Mouse (Mus musculus): ENCODE measurements at regions not wholly inside any gene's neighbourhood (a gene's known extent, or its start where the extent isn't known, plus 50 kb on each side); places are given as distances from the start of the nearest gene placed in this dataset.
A peak's percentile ranks its signal among the peaks of the same experiment; 100 is the strongest.

DNA sequence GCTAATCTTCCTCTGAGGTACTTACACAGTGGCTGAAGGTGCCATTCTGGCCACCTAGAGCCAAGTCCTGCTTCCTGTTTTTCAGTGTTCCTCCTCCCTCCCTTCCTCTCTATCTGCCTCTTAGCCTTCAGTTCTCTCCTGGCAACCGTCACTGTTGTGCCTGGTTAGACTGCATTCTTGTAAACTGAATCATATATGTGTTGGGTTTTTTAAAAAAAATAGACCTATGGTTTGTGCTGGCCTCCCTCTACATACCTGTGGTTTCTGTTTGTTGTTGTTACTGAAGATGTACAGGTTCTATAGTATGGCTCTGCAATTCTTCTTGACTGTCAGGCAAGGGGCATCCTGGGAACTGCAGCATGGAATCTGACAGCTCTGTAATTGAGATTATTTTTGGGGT lies 112.5 kb upstream of the Lhx5 start:
- DNase-seq, result no peak

DNA sequence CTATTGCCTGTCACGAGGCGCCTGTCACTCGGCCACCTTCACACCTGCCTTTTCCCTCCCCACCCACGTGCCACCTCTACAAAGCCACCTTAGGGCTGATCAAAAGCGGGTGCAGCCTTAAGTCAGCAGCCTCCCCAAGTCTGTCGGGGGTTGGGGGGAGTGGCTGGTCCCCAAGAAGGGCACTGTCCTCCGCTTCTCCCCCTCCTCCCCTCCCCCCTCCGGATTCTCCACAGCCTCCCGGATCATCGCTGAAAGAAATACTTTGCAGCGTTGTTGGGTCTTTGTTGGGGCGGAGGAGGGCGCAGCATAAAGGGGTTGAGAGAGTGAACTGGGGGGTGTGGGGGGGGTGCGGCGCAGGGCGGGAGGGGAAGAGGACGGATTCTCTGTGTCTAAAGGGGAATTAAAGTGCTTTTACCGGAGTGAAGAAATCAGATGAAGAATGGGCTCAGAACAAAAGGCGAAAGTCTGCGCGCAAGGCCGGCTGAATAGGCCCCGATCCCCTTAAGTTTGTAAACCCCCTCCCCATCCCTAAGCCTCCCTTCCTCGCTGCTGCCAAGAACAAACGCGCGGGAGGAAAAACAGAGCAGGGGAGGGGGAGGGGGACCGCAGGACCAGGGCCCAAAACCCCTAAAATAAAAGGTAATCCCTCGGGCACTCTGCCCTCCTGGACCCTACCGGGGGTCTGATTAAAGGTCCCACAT lies 109.3 kb upstream of the Lhx5 start:
- no peak for DNase-seq

- DNase-seq, result no peak
Measured at GRCm38 (mm10) chr5:120322732-120323316, 108.7 kb upstream of the Lhx5 start.

DNA sequence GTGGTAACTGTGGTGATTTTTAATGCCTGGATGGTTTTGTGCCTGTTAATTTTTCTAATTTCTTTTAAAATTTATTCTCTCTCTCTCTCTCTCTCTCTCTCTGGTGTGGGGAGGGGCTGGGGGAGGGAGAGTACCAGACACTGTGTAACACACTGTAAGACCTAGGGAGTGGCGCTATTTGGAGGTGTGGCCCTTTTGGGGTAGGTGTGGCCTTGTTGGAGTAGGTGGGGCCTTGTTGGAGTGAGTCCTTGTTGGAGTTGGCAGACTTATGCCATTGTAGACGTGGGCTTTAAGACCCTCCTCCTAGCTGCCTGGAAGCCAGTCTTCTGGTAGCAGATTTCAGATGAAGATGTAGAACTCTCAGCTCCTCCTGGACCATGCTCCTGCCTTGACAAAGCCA lies 107.4 kb upstream of the Lhx5 start:
- no peak for DNase-seq

DNA sequence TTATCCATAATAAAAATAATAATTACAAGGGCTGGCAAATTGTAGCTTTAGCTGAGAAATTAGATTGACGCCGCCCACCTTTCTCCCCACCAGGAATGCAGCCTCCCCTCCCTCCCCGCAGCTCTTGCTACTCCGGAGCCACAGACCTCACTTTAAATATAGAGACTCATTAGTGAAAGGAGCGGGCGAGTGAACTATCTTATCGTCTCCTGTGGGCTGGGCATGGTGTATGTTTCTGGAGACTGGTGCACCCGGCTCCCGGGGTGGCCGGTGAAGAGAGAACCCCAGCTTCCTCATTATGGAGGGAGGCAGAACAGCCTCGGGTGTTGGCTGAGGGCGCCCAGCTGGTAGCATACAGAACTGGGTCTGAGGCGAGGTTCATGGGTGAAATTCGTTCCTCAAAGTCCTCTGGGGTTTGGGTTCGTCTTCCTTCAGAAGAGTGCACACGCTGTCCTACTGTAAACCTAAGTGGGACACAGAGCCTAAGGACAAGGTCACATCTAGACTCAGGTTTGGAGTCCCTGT lies 106.1 kb upstream of the Lhx5 start:
- DNase-seq, result peak; percentile 32 to 69

DNA sequence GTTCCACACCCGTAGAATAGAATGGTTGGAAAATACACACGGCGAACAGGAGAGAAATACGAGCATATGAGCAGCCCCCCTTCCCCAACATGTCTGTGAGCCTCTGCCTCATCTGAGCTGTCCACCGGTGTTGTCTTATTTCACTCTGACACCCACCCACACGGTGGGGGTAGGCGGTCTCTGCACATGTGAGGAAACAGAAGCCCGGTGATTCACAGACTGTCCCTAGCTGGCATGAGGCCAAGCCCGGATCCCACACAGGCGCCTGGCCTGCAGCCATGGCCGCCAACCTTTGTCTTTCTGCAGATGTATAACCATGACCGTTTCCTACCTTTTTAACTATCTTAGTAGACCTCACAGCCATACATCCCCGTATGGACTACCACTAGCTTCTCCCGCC lies 99.5 kb upstream of the Lhx5 start:
- DNase-seq, result no peak

DNA sequence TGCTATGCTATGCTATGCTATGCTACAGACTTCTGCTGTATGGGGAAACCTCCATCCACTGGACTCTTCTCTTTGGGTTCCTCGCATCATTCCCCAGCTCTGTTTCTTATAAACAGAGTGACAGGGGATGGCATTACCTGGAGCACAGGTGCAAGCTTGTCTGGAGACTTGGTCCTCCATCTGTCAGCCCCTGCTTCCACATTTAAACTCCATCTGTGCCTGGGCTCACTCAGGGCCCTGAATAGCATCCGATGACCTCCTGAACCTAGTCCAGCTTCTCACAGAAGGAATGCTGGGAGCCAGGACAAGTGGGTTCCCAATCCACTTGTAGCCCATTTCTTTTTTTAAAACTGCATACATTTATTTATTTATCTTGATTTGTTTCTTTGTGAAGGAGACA lies 92.3 kb upstream of the Lhx5 start:
- DNase-seq, result no peak

- no peak for DNase-seq
Measured at GRCm38 (mm10) chr5:120340696-120341231, 90.7 kb upstream of the Lhx5 start.

DNA sequence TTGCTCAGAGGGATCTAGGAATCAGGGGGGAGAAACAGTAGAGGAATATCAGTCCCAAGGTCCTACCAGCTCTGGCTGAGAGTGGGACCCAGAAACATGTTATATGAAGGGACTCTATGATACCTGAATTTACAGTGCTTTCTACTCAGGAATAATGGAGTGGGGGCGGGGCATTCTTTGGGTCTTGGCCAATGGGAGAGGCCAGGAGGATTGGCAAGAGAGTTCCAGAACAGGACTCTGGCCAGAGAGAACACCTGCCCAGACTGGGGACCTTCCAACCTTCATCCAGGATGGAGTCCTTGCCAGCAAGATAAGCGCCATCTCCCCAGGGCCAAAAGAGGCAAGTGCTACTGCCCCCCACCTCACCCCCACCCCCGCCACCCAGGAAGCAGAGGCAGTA lies 81.0 kb upstream of the Lhx5 start:
- no peak for DNase-seq

DNA sequence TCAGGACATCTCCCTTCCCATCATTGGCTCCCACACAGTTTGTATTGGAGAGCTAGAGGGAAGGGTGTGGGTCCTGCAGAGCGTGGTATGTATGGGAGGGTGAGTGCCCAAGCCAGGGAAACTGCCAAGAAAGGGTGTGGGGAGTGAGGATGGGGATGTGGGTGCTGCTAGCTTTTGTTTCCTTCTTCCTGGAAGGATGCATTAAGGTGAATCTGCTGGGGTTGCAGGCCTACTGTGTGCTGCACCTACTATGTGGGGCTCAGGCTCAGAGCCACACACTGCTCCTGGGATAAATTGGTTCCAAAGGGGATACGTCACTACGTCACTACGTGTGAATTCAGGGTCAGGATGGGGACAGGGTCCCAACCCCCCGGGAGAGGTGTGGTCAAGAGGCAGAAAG lies 79.7 kb upstream of the Lhx5 start:
- DNase-seq, result no peak

DNA sequence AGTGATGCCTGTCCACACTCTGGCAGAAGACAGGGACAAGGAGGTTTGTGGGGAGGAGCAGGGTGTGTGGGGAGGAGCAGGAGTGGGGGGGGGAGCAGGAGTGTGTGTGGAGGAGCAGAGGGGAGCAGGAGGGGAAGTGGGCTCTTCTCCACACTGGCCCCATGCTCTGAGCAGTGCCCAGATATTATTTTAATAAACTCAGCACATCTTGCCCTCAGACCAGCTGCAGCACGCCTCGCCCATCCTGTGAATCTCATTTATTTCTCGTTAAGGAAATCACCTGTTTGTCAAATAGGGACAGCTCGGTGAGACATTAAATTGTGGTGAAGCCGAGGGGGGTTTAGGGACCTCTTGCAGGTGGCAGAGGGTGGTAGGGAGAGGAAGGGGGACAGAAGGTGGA lies 77.8 kb upstream of the Lhx5 start:
- DNase-seq, result no peak

DNA sequence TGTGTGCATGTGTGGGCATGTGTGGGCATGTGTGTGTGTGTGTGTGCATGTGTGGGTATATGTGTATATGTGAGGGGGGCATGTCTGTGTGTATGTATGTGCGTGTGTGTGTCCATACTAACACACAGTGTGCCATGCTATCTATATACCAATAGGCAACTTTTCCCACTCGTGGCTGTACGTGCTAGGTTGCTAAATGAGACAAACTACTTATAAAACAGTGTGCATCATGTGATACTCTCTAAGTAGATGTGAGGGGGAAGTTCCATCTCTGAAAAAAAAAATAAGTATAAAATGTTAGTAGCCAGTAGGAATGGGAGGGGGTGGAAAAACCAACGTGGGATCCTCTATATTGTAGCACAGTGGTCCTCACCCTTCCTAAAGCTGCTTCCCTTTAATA lies 74.5 kb upstream of the Lhx5 start:
- DNase-seq, result no peak

GRCm38 (mm10) chr5:120358084-120358690 lies 73.3 kb upstream of the Lhx5 start:
- DNase-seq, result no peak

DNA sequence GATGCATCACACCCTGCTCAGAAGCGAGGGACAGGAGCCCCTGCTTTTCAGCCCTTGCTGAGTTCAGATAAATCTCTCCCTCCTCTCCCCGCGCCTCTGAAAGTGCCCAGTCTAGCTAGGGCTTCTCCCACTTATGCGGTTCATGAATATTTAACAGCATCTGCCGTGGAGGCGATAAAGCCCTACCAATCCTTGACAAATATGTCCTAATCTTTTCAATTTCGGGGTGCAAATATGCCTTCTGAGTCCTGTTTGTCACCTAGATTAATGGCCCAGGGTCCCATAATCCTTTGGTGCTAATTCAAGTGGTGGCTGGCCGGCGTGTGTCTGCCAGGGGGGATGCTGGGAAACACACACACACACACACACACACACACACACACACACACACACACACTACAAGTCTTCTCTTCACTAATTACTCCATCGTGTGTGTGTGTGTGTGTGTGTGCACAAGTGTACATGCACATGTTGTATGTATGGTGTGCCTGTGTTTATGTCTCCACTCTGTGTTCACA lies 65.5 kb upstream of the Lhx5 start:
- no peak for DNase-seq

GRCm38 (mm10) chr5:120368797-120369196 lies 62.7 kb upstream of the Lhx5 start:
- DNase-seq, result no peak

DNA sequence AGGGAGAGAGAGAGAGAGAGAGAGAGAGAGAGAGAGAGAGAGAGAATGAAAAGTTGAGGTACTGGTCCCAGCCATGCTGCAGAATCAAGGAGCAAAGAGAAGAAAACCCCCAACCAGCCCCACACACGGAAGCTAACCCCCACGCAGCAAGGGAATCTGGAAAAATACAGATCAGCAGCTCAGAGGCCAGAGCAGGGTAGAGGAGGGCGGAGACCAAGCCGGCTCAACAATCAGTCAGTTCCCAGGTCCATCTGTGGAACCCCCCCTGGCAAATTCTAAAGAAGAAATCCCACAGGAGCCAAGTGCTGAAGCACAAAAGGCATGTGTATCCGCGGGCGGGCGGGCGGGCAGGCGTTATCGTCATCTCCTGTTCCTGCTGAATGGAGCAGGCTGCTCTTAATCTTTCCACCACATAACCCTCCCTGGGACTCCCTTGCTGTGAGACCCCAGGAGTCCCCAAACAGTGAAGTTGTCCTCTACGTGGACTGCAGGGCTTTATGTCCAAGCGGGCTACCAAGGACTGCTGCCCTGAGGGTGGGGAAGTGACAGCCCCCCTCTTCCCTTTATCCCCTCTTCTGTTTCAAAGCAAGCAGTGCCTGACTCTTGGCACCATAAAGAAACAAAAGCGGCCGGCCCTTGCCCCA lies 60.2 kb upstream of the Lhx5 start:
- DNase-seq, result no peak

- no peak for DNase-seq
Measured at GRCm38 (mm10) chr5:120373426-120373825, 58.1 kb upstream of the Lhx5 start.

Data from lung, postnatal 4 days (tissue).